ENCODE assay signal across 9 mouse cellular contexts in the genomic region with DNA sequence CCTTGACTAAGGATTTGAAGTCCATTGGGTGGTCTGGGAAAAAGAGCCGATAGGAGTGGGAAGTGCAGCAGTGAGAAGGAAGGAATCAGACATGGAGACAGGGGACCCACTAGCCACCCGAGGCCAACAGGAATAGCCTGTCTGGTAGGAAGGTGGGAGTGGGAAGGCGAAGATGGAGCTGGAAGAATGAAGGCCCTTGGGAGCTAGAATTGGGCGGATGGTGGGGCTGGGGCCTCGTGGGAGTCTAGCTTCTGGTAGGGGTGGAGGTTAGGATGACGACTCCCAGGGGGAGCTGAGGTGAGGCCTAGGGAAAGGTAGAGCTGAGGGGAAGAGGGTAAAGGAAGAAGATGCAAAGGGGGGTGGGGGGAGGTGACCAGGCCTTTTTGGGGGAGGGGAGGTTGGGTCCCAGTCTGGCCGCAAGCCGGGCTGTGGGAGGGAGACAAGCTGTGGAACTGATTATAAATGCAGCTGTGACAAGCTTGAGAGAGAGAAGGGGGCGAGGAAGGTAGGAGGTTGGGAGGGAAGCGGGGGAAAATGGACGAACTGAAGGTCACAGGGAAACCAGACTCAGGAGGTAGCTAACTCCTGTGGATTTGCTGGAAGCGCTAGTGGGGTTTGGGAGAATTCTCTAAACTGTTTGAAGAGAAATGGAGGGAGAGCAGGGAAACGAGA. TPM values are rescaled to one million over a fixed set of nuclear protein-coding genes. Genes with fewer than 3 reads are reported as not detected.
DNase-seq lines count a peak whose midpoint lies in the region; ATAC-seq lines count a peak whose summit lies in the region.
"Had no signal": no experiment of that assay in that cellular context is flagged by ENCODE, and none has a peak within 500 bp of the region (broad histone marks: within the 10 kb centered on the region; RNA-seq: fewer than 3 reads in every experiment).

No protein-coding gene starts in this region.

- intact Hi-C loops in heart, postnatal 10 days (cut with DNase I), result no loop called here

- DNase-seq in heart, postnatal 10 days, result no peak
- DNase-seq in midbrain, embryonic 10.5 days (ENCODE audit: low spot score), result no peak
- no peak for DNase-seq in adrenal gland, postnatal 36 days
- DNase-seq in testis, postnatal 10 days (ENCODE audit: low spot score), result no peak
- DNase-seq in thymus, adult 18-20 months, result no peak

- peak overlapping the region; percentile 73 for H3K4me2 ChIP-seq in heart, embryonic 15.5 days
- H3K4me2 ChIP-seq in heart, embryonic 16.5 days (ENCODE audit: low read depth, low read length), result peak overlapping the region; percentile 90

- no peak for ATAC-seq in heart, embryonic 15.5 days (replicated peaks; ENCODE audit: insufficient number of reproducible peaks, insufficient read depth, low FRiP score, low read depth)
- no peak for ATAC-seq in heart, embryonic 16.5 days (replicated peaks; ENCODE audit: extremely low read depth, insufficient read depth, low FRiP score)
- ATAC-seq: Patski had no signal

- H3K4me3 ChIP-seq in heart, embryonic 15.5 days, result peak overlapping the region; percentile 49
- H3K4me3 ChIP-seq in brown adipose tissue, adult 24 weeks (ENCODE audit: insufficient read depth, low read depth, low read length), result peak overlapping the region; percentile 59
- H3K4me3 ChIP-seq in heart, embryonic 16.5 days (ENCODE audit: low read length), result peak overlapping the region; percentile 58
- peak overlapping the region; percentile 60 for H3K4me3 ChIP-seq in midbrain, embryonic 10.5 days

- peak overlapping the region; percentile 72 for H3K27ac ChIP-seq in heart, embryonic 15.5 days
- peak overlapping the region; percentile 24; the same call in 1 of the 2 replicates for H3K27ac ChIP-seq in brown adipose tissue, adult 24 weeks (replicated peaks; ENCODE audit: low read depth, low read length)
- peak overlapping the region; percentile 83 for H3K27ac ChIP-seq in heart, embryonic 16.5 days (ENCODE audit: low read length)
- peak overlapping the region; percentile 89 for H3K27ac ChIP-seq in midbrain, embryonic 10.5 days (replicated peaks)

- H3K36me3 ChIP-seq in heart, embryonic 15.5 days, result no peaks in the 10 kb centered on the region
- no peaks in the 10 kb centered on the region for H3K36me3 ChIP-seq in heart, embryonic 16.5 days (ENCODE audit: control insufficient read depth, insufficient read depth)
- H3K36me3 ChIP-seq in midbrain, embryonic 10.5 days, result peaks cover 9% of the 10 kb centered on the region

- 31% methylated on average over 13 of the region's 13 CpGs for WGBS in heart, embryonic 15.5 days
- WGBS in heart, embryonic 16.5 days, result 31% methylated on average over 13 of the region's 13 CpGs
- WGBS in midbrain, embryonic 10.5 days, result 23% methylated on average over 13 of the region's 13 CpGs

- no peaks in the 10 kb centered on the region for H3K9me3 ChIP-seq in heart, embryonic 15.5 days (replicated peaks)
- H3K9me3 ChIP-seq in heart, embryonic 16.5 days (replicated peaks; ENCODE audit: control insufficient read depth, low read length), result no peaks in the 10 kb centered on the region
- H3K9me3 ChIP-seq in midbrain, embryonic 10.5 days (replicated peaks), result no peaks in the 10 kb centered on the region

- H3K9ac ChIP-seq in heart, embryonic 15.5 days, result peak overlapping the region; percentile 69
- peak overlapping the region; percentile 81 for H3K9ac ChIP-seq in heart, embryonic 16.5 days (ENCODE audit: low read length)

- peaks cover 44% of the 10 kb centered on the region for H3K4me1 ChIP-seq in heart, embryonic 15.5 days (replicated peaks)
- H3K4me1 ChIP-seq in brown adipose tissue, adult 24 weeks (ENCODE audit: control insufficient read depth, insufficient read depth, insufficient read length, low read length), result no peaks in the 10 kb centered on the region
- peaks cover 32% of the 10 kb centered on the region for H3K4me1 ChIP-seq in heart, embryonic 16.5 days (ENCODE audit: control insufficient read depth, insufficient read depth, low read length)
- H3K4me1 ChIP-seq in midbrain, embryonic 10.5 days, result peaks cover 86% of the 10 kb centered on the region

- H3K27me3 ChIP-seq in heart, embryonic 15.5 days, result no peaks in the 10 kb centered on the region
- no peaks in the 10 kb centered on the region for H3K27me3 ChIP-seq in heart, embryonic 16.5 days (ENCODE audit: control insufficient read depth, insufficient read depth, low read length)
- H3K27me3 ChIP-seq in midbrain, embryonic 10.5 days (ENCODE audit: low read depth, poor library complexity, severe bottlenecking), result no peaks in the 10 kb centered on the region
- H3K27me3 ChIP-seq: Patski had no signal

RNA-seq across cellular contexts. Expression of a gene that starts 4.9 kb away (rescaled TPM):
- 0.60 and 1.0 TPM in 2 replicates for polyA plus RNA-seq in heart, embryonic 15.5 days (2015; fragmentation: Nextera tagmentation; extraction: Ambion mirVana)
- 10 to 100 TPM in 1 of 2 experiments, 1 to 10 TPM in 1; 9.3 to 10.8 TPM for total RNA-seq in heart, postnatal 10 days (2021)
- 1.1 and 1.6 TPM in 2 replicates for polyA plus RNA-seq in brown adipose tissue, adult 24 weeks (2012; ENCODE audit: insufficient read depth, insufficient read length, missing spikeins)
- polyA plus RNA-seq in heart, embryonic 16.5 days (2015; fragmentation: Nextera tagmentation; extraction: Ambion mirVana), result 1.2 and 1.3 TPM in 2 replicates
- 1.5 TPM in 2 replicates for polyA plus RNA-seq in midbrain, embryonic 10.5 days (2016; fragmentation: Nextera tagmentation; extraction: Ambion mirVana)
- 10 to 100 TPM; 11.4 to 18.6 TPM for total RNA-seq in adrenal gland, postnatal 36 days (2021)

RNA-seq across cellular contexts. Expression of a gene that starts 6.6 kb away (rescaled TPM):
- polyA plus RNA-seq in heart, embryonic 15.5 days (2015; fragmentation: Nextera tagmentation; extraction: Ambion mirVana), result 144 and 160 TPM in 2 replicates
- total RNA-seq in heart, postnatal 10 days (2021), result 100 to 1,000 TPM; 102 to 105 TPM
- 142 and 151 TPM in 2 replicates for polyA plus RNA-seq in brown adipose tissue, adult 24 weeks (2012; ENCODE audit: insufficient read depth, insufficient read length, missing spikeins)
- 163 and 169 TPM in 2 replicates for polyA plus RNA-seq in heart, embryonic 16.5 days (2015; fragmentation: Nextera tagmentation; extraction: Ambion mirVana)
- polyA plus RNA-seq in midbrain, embryonic 10.5 days (2016; fragmentation: Nextera tagmentation; extraction: Ambion mirVana), result 175 and 179 TPM in 2 replicates
- total RNA-seq in adrenal gland, postnatal 36 days (2021), result 100 to 1,000 TPM; 129 to 165 TPM

RNA-seq across cellular contexts. Expression of a gene that starts 13.1 kb away (rescaled TPM):
- polyA plus RNA-seq in heart, embryonic 15.5 days (2015; fragmentation: Nextera tagmentation; extraction: Ambion mirVana), result 7.3 and 9.5 TPM in 2 replicates
- 10 to 100 TPM; 10.1 to 12.4 TPM for total RNA-seq in heart, postnatal 10 days (2021)
- 13.1 and 15.7 TPM in 2 replicates for polyA plus RNA-seq in brown adipose tissue, adult 24 weeks (2012; ENCODE audit: insufficient read depth, insufficient read length, missing spikeins)
- polyA plus RNA-seq in heart, embryonic 16.5 days (2015; fragmentation: Nextera tagmentation; extraction: Ambion mirVana), result 7.5 and 8.7 TPM in 2 replicates
- polyA plus RNA-seq in midbrain, embryonic 10.5 days (2016; fragmentation: Nextera tagmentation; extraction: Ambion mirVana), result 3.1 and 4.7 TPM in 2 replicates
- total RNA-seq in adrenal gland, postnatal 36 days (2021), result 10 to 100 TPM; 34.2 to 37.9 TPM

RNA-seq across cellular contexts. Expression of a gene that starts 27.0 kb away (rescaled TPM):
- 8.3 and 10.2 TPM in 2 replicates for polyA plus RNA-seq in heart, embryonic 15.5 days (2015; fragmentation: Nextera tagmentation; extraction: Ambion mirVana)
- total RNA-seq in heart, postnatal 10 days (2021), result 1 to 10 TPM; 2.7 to 4.9 TPM
- 2.4 and 3.0 TPM in 2 replicates for polyA plus RNA-seq in brown adipose tissue, adult 24 weeks (2012; ENCODE audit: insufficient read depth, insufficient read length, missing spikeins)
- polyA plus RNA-seq in heart, embryonic 16.5 days (2015; fragmentation: Nextera tagmentation; extraction: Ambion mirVana), result 10.0 and 12.0 TPM in 2 replicates
- 18.6 and 18.8 TPM in 2 replicates for polyA plus RNA-seq in midbrain, embryonic 10.5 days (2016; fragmentation: Nextera tagmentation; extraction: Ambion mirVana)
- 10 to 100 TPM in 1 of 2 experiments, 1 to 10 TPM in 1; 9.9 to 10.5 TPM for total RNA-seq in adrenal gland, postnatal 36 days (2021)

RNA-seq across cellular contexts. Expression of a gene that starts 29.1 kb away (rescaled TPM):
- polyA plus RNA-seq in heart, embryonic 15.5 days (2015; fragmentation: Nextera tagmentation; extraction: Ambion mirVana), result 5.3 and 7.4 TPM in 2 replicates
- 1 to 10 TPM; 3.9 to 4.1 TPM for total RNA-seq in heart, postnatal 10 days (2021)
- polyA plus RNA-seq in brown adipose tissue, adult 24 weeks (2012; ENCODE audit: insufficient read depth, insufficient read length, missing spikeins), result not detected in 2 replicates
- 6.2 and 6.9 TPM in 2 replicates for polyA plus RNA-seq in heart, embryonic 16.5 days (2015; fragmentation: Nextera tagmentation; extraction: Ambion mirVana)
- polyA plus RNA-seq in midbrain, embryonic 10.5 days (2016; fragmentation: Nextera tagmentation; extraction: Ambion mirVana), result 10.6 and 12.1 TPM in 2 replicates
- total RNA-seq in adrenal gland, postnatal 36 days (2021), result 1 to 10 TPM; 1.7 to 1.9 TPM

Comparison
In these comparisons a context has a peak if more than half of its experiments do, and no peak if none do; other contexts are left out.
1. H3K27ac ChIP-seq: peak in every context shown above with its lines; median percentile 89 in midbrain, embryonic 10.5 days; 83 in heart, embryonic 16.5 days; 72 in heart, embryonic 15.5 days; 24 in brown adipose tissue, adult 24 weeks.